Mouse (Mus musculus) testis, postnatal 14 days (tissue): ENCODE results near the gene Flnb.

Source experiments
- DNase-seq: peaks from one replicate; pipeline ENCODE4 v3.0.0; 2021; ENCODE audit warnings: low spot score

Gene Flnb

GRCm38 (mm10) chr14:7863199-7863598, 45.4 kb downstream of the Flnb start:
- DNase-seq, result no peak

GRCm38 (mm10) chr14:7863871-7864505, 46.2 kb downstream of the Flnb start:
- no peak for DNase-seq

GRCm38 (mm10) chr14:7864506-7864899, 46.7 kb downstream of the Flnb start:
- no peak for DNase-seq

- DNase-seq, result no peak
Observed at GRCm38 (mm10) chr14:7867224-7867623, 49.5 kb downstream of the Flnb start.

- DNase-seq, result no peak
Observed at GRCm38 (mm10) chr14:7867841-7868240, 50.1 kb downstream of the Flnb start.

GRCm38 (mm10) chr14:7869796-7870195, 52.0 kb downstream of the Flnb start:
- DNase-seq, result no peak

GRCm38 (mm10) chr14:7873552-7873951, 55.8 kb downstream of the Flnb start:
- no peak for DNase-seq

GRCm38 (mm10) chr14:7874495-7874894, 56.7 kb downstream of the Flnb start:
- no peak for DNase-seq

GRCm38 (mm10) chr14:7877957-7878356, 60.2 kb downstream of the Flnb start:
- DNase-seq, result no peak

- no peak for DNase-seq
Observed at GRCm38 (mm10) chr14:7880389-7880788, 62.6 kb downstream of the Flnb start.

GRCm38 (mm10) chr14:7881533-7881932, 63.8 kb downstream of the Flnb start:
- DNase-seq, result no peak

- no peak for DNase-seq
Observed at GRCm38 (mm10) chr14:7882050-7882449, 64.3 kb downstream of the Flnb start.

- no peak for DNase-seq
Observed at GRCm38 (mm10) chr14:7884158-7884557, 66.4 kb downstream of the Flnb start.

GRCm38 (mm10) chr14:7884841-7885240, 67.1 kb downstream of the Flnb start:
- no peak for DNase-seq

- no peak for DNase-seq
Observed at GRCm38 (mm10) chr14:7885540-7885939, 67.8 kb downstream of the Flnb start.

GRCm38 (mm10) chr14:7886008-7886407, 68.3 kb downstream of the Flnb start:
- no peak for DNase-seq

GRCm38 (mm10) chr14:7887171-7887570, 69.4 kb downstream of the Flnb start:
- no peak for DNase-seq

- no peak for DNase-seq
Observed at GRCm38 (mm10) chr14:7888294-7888693, 70.5 kb downstream of the Flnb start.

GRCm38 (mm10) chr14:7888811-7889651, 71.3 kb downstream of the Flnb start:
- no peak for DNase-seq

GRCm38 (mm10) chr14:7889834-7890233, 72.1 kb downstream of the Flnb start:
- no peak for DNase-seq

- no peak for DNase-seq
Observed at GRCm38 (mm10) chr14:7891401-7891800, 73.6 kb downstream of the Flnb start.

- DNase-seq, result no peak
Observed at GRCm38 (mm10) chr14:7896126-7896525, 78.4 kb downstream of the Flnb start.

- DNase-seq, result no peak
Observed at GRCm38 (mm10) chr14:7896699-7897098, 78.9 kb downstream of the Flnb start.

GRCm38 (mm10) chr14:7899986-7900385, 82.2 kb downstream of the Flnb start:
- no peak for DNase-seq
